Mouse (Mus musculus) natural killer cell, adult 2 months (primary cell): ENCODE results near the gene Klhdc8a.
"Not testable (repeated sequence)": the region's sequence is repeated elsewhere in the genome, so short reads cannot be mapped to it uniquely, and the experiment has no call there.

Experiments used
- DNase-seq, 2 experiments: peaks; one replicate each; pipeline ENCODE4 v3.0.0; 2022; ENCODE audit warnings: low spot score in 2 of 2

The Klhdc8a gene

GRCm38 (mm10) chr1:132343656-132344055 is 45.2 kb downstream of the Klhdc8a start:
- DNase-seq: peak in 1 of 2 experiments; percentile 13

- no peak for DNase-seq
Measured at GRCm38 (mm10) chr1:132345514-132345913, 47.1 kb downstream of the Klhdc8a start.

- peak; percentile 16 to 26 for DNase-seq
Measured at GRCm38 (mm10) chr1:132346134-132346851, 47.9 kb downstream of the Klhdc8a start.

GRCm38 (mm10) chr1:132346951-132347350 is 48.5 kb downstream of the Klhdc8a start:
- DNase-seq: no peak

GRCm38 (mm10) chr1:132348401-132348800 is 50.0 kb downstream of the Klhdc8a start:
- DNase-seq: no peak

GRCm38 (mm10) chr1:132349049-132349448 is 50.6 kb downstream of the Klhdc8a start:
- not testable (repeated sequence) for DNase-seq

GRCm38 (mm10) chr1:132349601-132350000 is 51.2 kb downstream of the Klhdc8a start:
- DNase-seq: not testable (repeated sequence)

- no peak for DNase-seq
Measured at GRCm38 (mm10) chr1:132351058-132351457, 52.6 kb downstream of the Klhdc8a start.

GRCm38 (mm10) chr1:132353389-132353788 is 55.0 kb downstream of the Klhdc8a start:
- DNase-seq: no peak

- no peak for DNase-seq
Measured at GRCm38 (mm10) chr1:132354234-132354633, 55.8 kb downstream of the Klhdc8a start.

GRCm38 (mm10) chr1:132355162-132355601 is 56.8 kb downstream of the Klhdc8a start:
- no peak for DNase-seq

GRCm38 (mm10) chr1:132355841-132356242 is 57.4 kb downstream of the Klhdc8a start:
- peak; percentile 71 to 81 for DNase-seq

GRCm38 (mm10) chr1:132356841-132357240 is 58.4 kb downstream of the Klhdc8a start:
- DNase-seq: no peak
